In the genomic region with DNA sequence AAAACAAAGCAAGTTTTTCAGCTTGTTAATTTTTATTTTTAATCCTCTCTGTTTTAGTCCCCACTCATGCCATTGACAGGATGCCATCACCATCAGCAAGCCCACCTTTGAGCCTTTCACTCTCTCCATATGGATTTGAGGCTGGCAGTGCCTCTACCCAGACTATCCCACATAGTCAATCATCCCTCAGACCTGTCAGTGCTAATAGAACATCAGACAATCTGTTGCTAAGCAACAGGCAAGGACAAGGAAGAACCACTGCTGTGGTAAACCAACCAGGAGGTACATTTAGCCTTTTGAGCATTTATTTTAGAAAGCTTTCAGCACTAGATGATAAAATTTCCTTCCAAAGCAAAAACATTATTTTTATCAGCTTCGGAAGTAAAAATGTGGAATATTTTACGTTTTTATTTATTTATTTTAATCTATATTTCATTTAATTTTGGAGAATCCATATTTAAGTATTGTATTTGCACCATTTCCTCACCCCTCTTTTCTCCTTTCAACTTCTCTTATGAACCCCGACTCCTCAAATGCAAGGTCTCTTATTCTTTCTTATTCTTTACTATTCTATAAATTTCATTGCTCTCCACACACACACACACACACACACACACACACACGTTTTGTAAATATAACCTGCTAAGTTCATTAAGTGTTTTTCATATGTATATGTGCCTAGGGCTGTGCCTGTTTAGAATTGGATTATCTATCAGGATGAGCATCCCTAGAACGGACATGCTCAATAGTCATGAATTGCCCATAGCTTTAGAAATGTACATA, we compare ENCODE assay signal across 17 mouse cellular contexts. TPM values are rescaled to one million over a fixed set of nuclear protein-coding genes. Genes with fewer than 3 reads are reported as not detected.
DNase-seq lines count a peak whose midpoint lies in the region; ATAC-seq and TF ChIP-seq lines count a peak whose summit lies in the region.
"Had no signal": no experiment of that assay in that cellular context is flagged by ENCODE, and none has a peak within 500 bp of the region (broad histone marks: within the 10 kb centered on the region; RNA-seq: fewer than 3 reads in every experiment).

No protein-coding gene starts in this region.

- H3K9me3 ChIP-seq in midbrain, embryonic 11.5 days (ENCODE audit: control insufficient read depth, low read length): no peaks in the 10 kb centered on the region
- H3K9me3 ChIP-seq in midbrain, embryonic 10.5 days (replicated peaks): no peaks in the 10 kb centered on the region
- no peaks in the 10 kb centered on the region for H3K9me3 ChIP-seq in forebrain, embryonic 16.5 days (ENCODE audit: control insufficient read depth, low read length)
- no peaks in the 10 kb centered on the region for H3K9me3 ChIP-seq in midbrain, embryonic 13.5 days
- H3K9me3 ChIP-seq: heart, embryonic 15.5 days had no signal

- H3K27me3 ChIP-seq in midbrain, embryonic 11.5 days (ENCODE audit: control insufficient read depth, insufficient read depth, low read length): no peaks in the 10 kb centered on the region
- no peaks in the 10 kb centered on the region for H3K27me3 ChIP-seq in midbrain, embryonic 10.5 days (ENCODE audit: low read depth, poor library complexity, severe bottlenecking)
- no peaks in the 10 kb centered on the region for H3K27me3 ChIP-seq in forebrain, embryonic 16.5 days (replicated peaks; ENCODE audit: control insufficient read depth, insufficient read depth, low read length)
- H3K27me3 ChIP-seq in midbrain, embryonic 13.5 days: no peaks in the 10 kb centered on the region
- H3K27me3 ChIP-seq in heart, adult 2 months (ENCODE audit: control insufficient read depth, insufficient read depth, low read length): no peaks in the 10 kb centered on the region
- H3K27me3 ChIP-seq: heart, embryonic 15.5 days had no signal

- no peak for DNase-seq in midbrain, embryonic 11.5 days (ENCODE audit: low spot score, missing footprints)
- no peak for DNase-seq in midbrain, embryonic 10.5 days (ENCODE audit: low spot score)
- DNase-seq in telencephalon, adult 2 months (ENCODE audit: low read depth, low spot score): peak; percentile 31
- no peak for DNase-seq in kidney, postnatal 10 days
- DNase-seq in heart, adult 2 months: no peak
- DNase-seq in lung, postnatal 14 days: no peak
- DNase-seq: cerebellum, postnatal 36 days; gastrocnemius, postnatal 10 days had no signal

- ATAC-seq in midbrain, embryonic 11.5 days (ENCODE audit: low FRiP score): peak; percentile 72; the same call in 1 of the 2 replicates
- ATAC-seq in forebrain, embryonic 16.5 days: peak; percentile 78
- peak; percentile 95 for ATAC-seq in midbrain, embryonic 13.5 days
- ATAC-seq: inflammation-experienced regulatory T-cells, adult 6 months had no signal

- TF ChIP-seq EP300 in heart, adult 2 months (IDR thresholded peaks at IDR 0.05; ENCODE audit: insufficient read depth, low read depth, low read length): no peak

- no peak overlapping the region for H3K9ac ChIP-seq in midbrain, embryonic 11.5 days (ENCODE audit: low read length)
- H3K9ac ChIP-seq in forebrain, embryonic 16.5 days (replicated peaks; ENCODE audit: low read depth, low read length): no peak overlapping the region
- no peak overlapping the region for H3K9ac ChIP-seq in midbrain, embryonic 13.5 days (replicated peaks)
- no peak overlapping the region for H3K9ac ChIP-seq in heart, adult 2 months (ENCODE audit: low read depth, low read length)
- H3K9ac ChIP-seq: heart, embryonic 15.5 days had no signal

- no peak overlapping the region for H3K27ac ChIP-seq in midbrain, embryonic 11.5 days (ENCODE audit: low read depth, low read length)
- H3K27ac ChIP-seq in midbrain, embryonic 10.5 days (replicated peaks): no peak overlapping the region
- no peak overlapping the region for H3K27ac ChIP-seq in forebrain, embryonic 16.5 days (ENCODE audit: low read length)
- H3K27ac ChIP-seq in midbrain, embryonic 13.5 days: no peak overlapping the region
- no peak overlapping the region for H3K27ac ChIP-seq in heart, adult 2 months
- H3K27ac ChIP-seq: heart, embryonic 15.5 days; kidney, postnatal 0 days; left cerebral cortex, adult 2 months had no signal

- H3K36me3 ChIP-seq in midbrain, embryonic 11.5 days (ENCODE audit: control insufficient read depth, insufficient read depth, low read length): no peaks in the 10 kb centered on the region
- H3K36me3 ChIP-seq in midbrain, embryonic 10.5 days: no peaks in the 10 kb centered on the region
- H3K36me3 ChIP-seq in forebrain, embryonic 16.5 days (ENCODE audit: control insufficient read depth, insufficient read depth): no peaks in the 10 kb centered on the region
- H3K36me3 ChIP-seq in midbrain, embryonic 13.5 days: no peaks in the 10 kb centered on the region
- no peaks in the 10 kb centered on the region for H3K36me3 ChIP-seq in heart, adult 2 months (ENCODE audit: control insufficient read depth, insufficient read depth, low read length)
- H3K36me3 ChIP-seq: heart, embryonic 15.5 days had no signal

- 70% methylated on average over 5 of the region's 5 CpGs for WGBS in midbrain, embryonic 11.5 days
- WGBS in midbrain, embryonic 10.5 days: 79% methylated on average over 5 of the region's 5 CpGs
- 79% methylated on average over 5 of the region's 5 CpGs for WGBS in forebrain, embryonic 16.5 days
- WGBS in midbrain, embryonic 13.5 days: 70% methylated on average over 5 of the region's 5 CpGs
- 58% methylated on average over 5 of the region's 5 CpGs for WGBS in heart, adult 2 months

- intact Hi-C loops in heart, adult 2 months (cut with DNase I): no loop called here

- no peak overlapping the region for H3K4me3 ChIP-seq in midbrain, embryonic 11.5 days (ENCODE audit: low read depth, low read length)
- no peak overlapping the region for H3K4me3 ChIP-seq in midbrain, embryonic 10.5 days
- no peak overlapping the region for H3K4me3 ChIP-seq in forebrain, embryonic 16.5 days (replicated peaks; ENCODE audit: low read length)
- H3K4me3 ChIP-seq in midbrain, embryonic 13.5 days (replicated peaks): no peak overlapping the region
- no peak overlapping the region for H3K4me3 ChIP-seq in heart, adult 2 months
- H3K4me3 ChIP-seq: erythroblast, embryonic 14.5 days; heart, embryonic 15.5 days; left cerebral cortex, adult 2 months had no signal

- no peak for TF ChIP-seq POLR2A in heart, adult 2 months (IDR thresholded peaks at IDR 0.05; ENCODE audit: insufficient read depth, low read depth, low read length)

- no peak overlapping the region for H3K4me2 ChIP-seq in midbrain, embryonic 11.5 days
- no peak overlapping the region for H3K4me2 ChIP-seq in forebrain, embryonic 16.5 days (ENCODE audit: low read length)
- H3K4me2 ChIP-seq in midbrain, embryonic 13.5 days (replicated peaks): no peak overlapping the region
- H3K4me2 ChIP-seq: heart, embryonic 15.5 days had no signal

- no peak for TF ChIP-seq CTCF in heart, adult 2 months (IDR thresholded peaks at IDR 0.05)

- H3K4me1 ChIP-seq in midbrain, embryonic 11.5 days (ENCODE audit: control insufficient read depth, insufficient read depth, low read length): no peaks in the 10 kb centered on the region
- no peaks in the 10 kb centered on the region for H3K4me1 ChIP-seq in midbrain, embryonic 10.5 days
- H3K4me1 ChIP-seq in forebrain, embryonic 16.5 days (replicated peaks; ENCODE audit: control insufficient read depth, insufficient read depth, low read length): no peaks in the 10 kb centered on the region
- peaks cover 3% of the 10 kb centered on the region; the same call in 1 of the 2 replicates for H3K4me1 ChIP-seq in midbrain, embryonic 13.5 days (replicated peaks)
- no peaks in the 10 kb centered on the region for H3K4me1 ChIP-seq in heart, adult 2 months (ENCODE audit: control insufficient read depth, insufficient read depth, low read length)
- H3K4me1 ChIP-seq: heart, embryonic 15.5 days had no signal

- no peaks in the 10 kb centered on the region for H3K79me2 ChIP-seq in heart, adult 2 months (replicated peaks; ENCODE audit: control insufficient read depth, insufficient read depth, low read length)

RNA-seq across cellular contexts. Expression of a gene that starts 54.5 kb away (rescaled TPM):
- 2.0 and 2.2 TPM in 2 replicates for polyA plus RNA-seq in midbrain, embryonic 11.5 days (2014; fragmentation: Nextera tagmentation; extraction: Ambion mirVana)
- polyA plus RNA-seq in midbrain, embryonic 10.5 days (2016; fragmentation: Nextera tagmentation; extraction: Ambion mirVana): 1.2 and 1.7 TPM in 2 replicates
- 4.1 and 7.1 TPM in 2 replicates for polyA plus RNA-seq in forebrain, embryonic 16.5 days (2015; fragmentation: Nextera tagmentation; extraction: Ambion mirVana)
- 7.8 TPM in 2 replicates for polyA plus RNA-seq in midbrain, embryonic 13.5 days (2015; fragmentation: Nextera tagmentation; extraction: Ambion mirVana)
- under 1 TPM; 0.03 to 0.05 TPM for total RNA-seq in heart, adult 2 months (2021)
- 0.23 TPM in 1 of 2 replicates, not detected in the other for polyA plus RNA-seq in heart, adult 2 months (2012; rRNA removed)
- total RNA-seq: liver, adult 2 months; megakaryocyte-erythroid progenitor cell, adult 5-6 weeks had no signal
- polyA plus RNA-seq: erythroblast, embryonic 14.5 days; inflammation-experienced regulatory T-cells, adult 6 months; liver, adult 2 months had no signal
